Mouse (Mus musculus) thymus, adult 2 months (tissue): ENCODE measurements around the gene Map1b.

Experiments
- CTCF ChIP-seq: fragments of 200-500 bp; IDR thresholded peaks from 2 replicates; pipeline ENCODE4 v1.5.1; 2012; ENCODE audit warnings: mild to moderate bottlenecking, control low read depth, low read length, moderate library complexity, borderline replicate concordance; ENCODE audit not compliant: control insufficient read depth, poor library complexity, insufficient read depth; ENCODE audit errors: extremely low read depth
- POLR2A ChIP-seq: fragments of 200-500 bp; IDR thresholded peaks from 2 replicates; pipeline ENCODE4 v1.6.1; 2012; ENCODE audit warnings: mild to moderate bottlenecking, low read length, control low read depth, moderate library complexity; ENCODE audit not compliant: control insufficient read depth, poor library complexity, insufficient read depth; ENCODE audit errors: extremely low read depth

GRCm38 (mm10) chr13:99454977-99455376 is 61.4 kb downstream of the Map1b start:
- TF ChIP-seq CTCF (no peak), POLR2A (no peak)
